Mouse (Mus musculus) heart, postnatal 25 days (tissue): ENCODE measurements at regions not wholly inside any gene's neighbourhood (a gene's known extent, or its start where the extent isn't known, plus 50 kb on each side); places are given as distances from the start of the nearest gene placed in this dataset.

Source experiments
- DNase-seq: peaks from one replicate; pipeline ENCODE4 v3.0.0; 2022; ENCODE audit warnings: low spot score
- intact Hi-C: fragments of 180-260 bp; cut with DNase I; formaldehyde crosslinking; loops from one replicate; pipeline ENCODE4 v1.15.1; 2025

DNA sequence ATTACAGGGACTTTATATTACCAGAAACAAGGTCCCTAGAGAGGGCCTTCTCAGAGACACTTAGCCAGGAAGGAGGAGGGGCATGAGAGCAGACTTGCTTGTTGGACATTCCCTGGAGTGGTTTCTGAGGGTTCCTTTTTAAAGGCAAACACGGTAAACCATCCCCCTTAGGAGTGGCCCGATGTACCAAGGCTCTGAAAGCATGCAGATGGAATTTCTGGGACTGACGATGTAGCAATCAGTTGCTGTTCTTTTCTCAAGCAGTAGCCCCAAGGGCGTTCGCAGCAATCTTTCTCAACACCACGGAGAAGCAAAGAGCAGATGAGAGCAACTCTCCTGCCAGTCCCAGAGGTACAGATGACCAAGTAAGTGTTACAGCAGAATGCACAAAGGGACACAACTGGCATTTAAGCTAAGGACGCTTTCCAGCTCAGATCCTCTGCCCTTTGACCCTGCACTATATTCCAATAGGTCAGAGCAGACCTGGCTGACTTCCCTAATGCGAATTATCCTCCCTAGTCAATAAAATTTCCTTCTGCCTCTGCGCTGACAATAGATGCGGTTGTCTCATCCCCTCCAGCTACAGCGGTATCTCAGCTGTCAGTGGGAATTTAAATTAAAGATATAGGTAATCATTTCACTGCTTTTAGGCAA, 295.7 kb upstream of the Slc24a5 start:
- intact Hi-C loops, result loop anchor here (5.0 kb wide), 1 partner anchor 160 kb away; no protein-coding TSS in a partner anchor
- DNase-seq, result peak; percentile 12

DNA sequence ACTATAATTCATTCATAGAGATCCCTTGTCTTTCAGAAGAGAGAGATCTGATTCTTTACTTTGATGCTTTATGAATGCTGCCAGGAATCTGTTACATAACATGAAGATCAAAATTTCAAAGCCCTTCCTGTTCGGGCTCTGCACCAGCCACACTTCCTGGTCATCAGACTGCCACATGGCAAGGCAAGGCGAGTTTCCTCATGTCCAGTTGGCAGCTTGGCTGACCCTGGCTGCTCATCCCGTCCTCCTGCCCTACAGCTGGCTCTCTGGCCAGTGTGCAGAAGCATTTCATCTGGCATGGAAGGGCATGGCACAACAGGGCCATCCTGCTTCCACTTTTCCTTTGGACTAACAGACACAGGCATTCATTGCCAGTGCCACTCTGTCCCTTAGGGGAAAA, 292.2 kb upstream of the Slc24a5 start:
- peak; percentile 17 for DNase-seq
- intact Hi-C loops, result loop anchor here (5.0 kb wide), 2 partner anchors 37 to 77 kb away; no protein-coding TSS in a partner anchor

DNA sequence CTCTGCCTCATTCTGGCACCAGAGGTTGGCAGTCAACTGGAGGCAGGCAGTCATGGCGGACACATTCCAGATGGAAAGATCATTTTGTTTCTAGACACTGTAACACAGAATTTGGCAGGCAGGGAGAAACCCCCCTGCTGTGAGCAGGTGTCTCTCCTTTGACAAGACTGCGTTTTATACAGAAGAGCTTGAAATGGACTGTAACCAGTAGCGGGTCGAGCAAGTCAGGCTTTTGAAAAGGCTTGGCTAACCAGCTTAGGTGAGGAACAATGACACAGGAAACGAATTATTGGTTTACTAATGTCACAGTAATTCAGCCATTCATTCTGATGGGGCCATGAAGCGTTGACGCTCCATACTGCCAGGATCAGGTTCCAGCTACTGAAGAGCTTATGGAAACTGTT, 275.3 kb upstream of the Slc24a5 start:
- intact Hi-C loops, result no loop called here
- no peak for DNase-seq

DNA sequence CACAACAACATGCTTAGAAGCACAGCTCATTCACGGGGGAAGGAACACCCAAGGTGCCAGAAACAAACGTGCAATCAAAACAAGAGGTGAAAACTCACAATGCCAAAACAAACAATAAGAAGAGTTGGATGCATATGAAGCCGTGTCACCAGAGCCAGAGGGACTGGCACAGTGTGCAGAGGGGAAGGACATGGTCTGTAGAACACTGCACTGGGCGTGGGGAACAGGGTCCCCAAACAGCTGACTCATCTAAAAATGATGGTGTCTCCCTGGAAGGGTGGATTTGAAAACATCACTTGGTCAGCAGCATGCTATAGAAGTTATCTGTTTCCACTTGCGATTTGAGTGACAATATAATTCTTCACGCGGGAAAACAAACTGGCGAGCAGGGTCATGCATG, 256.2 kb upstream of the Slc24a5 start:
- intact Hi-C loops, result loop anchor here (5.0 kb wide), 1 partner anchor 34 kb away; no protein-coding TSS in a partner anchor
- DNase-seq, result no peak

DNA sequence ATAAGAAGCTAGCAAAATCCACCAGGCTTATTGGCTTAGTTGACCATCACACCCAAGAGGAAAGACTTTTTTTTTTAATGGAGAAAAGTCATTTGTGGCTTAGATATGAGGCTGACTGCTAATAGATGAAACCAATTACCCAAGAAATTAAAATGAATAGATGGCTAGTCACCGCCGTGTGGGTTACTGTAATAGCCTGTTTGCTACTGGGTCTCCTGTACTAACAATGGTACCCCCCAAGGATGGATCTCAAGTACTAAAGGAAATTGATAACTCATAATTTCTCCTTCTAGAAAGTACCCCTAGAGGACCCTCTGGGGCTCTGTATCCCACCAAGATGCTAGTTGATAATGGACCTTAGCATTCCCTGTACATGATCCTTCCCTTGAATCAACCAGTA, 251.1 kb upstream of the Slc24a5 start:
- DNase-seq, result no peak
- intact Hi-C loops, result no loop called here

GRCm38 (mm10) chr2:124819846-124820245, 248.1 kb upstream of the Slc24a5 start:
- no peak for DNase-seq
- intact Hi-C loops, result no loop called here

DNA sequence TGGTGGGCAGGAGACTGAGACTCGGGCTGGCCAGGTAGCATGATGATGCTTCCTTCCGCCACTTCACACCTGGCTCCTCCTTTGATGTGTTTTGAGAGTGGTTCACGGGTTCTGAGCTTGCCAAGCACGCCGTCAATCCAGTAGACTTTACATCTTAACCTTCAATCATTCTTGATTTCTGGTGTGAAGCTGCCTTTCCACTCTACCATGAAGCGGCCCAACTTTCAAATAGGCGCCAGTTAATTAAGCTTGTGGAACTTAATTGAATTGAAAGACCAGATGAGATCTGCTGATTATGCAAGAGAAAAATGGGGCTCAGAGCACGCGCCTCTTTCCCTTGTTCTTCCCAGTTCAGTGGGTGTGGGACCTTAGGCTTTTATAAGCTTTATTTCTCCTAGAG, 247.1 kb upstream of the Slc24a5 start:
- intact Hi-C loops, result no loop called here
- no peak for DNase-seq

DNA sequence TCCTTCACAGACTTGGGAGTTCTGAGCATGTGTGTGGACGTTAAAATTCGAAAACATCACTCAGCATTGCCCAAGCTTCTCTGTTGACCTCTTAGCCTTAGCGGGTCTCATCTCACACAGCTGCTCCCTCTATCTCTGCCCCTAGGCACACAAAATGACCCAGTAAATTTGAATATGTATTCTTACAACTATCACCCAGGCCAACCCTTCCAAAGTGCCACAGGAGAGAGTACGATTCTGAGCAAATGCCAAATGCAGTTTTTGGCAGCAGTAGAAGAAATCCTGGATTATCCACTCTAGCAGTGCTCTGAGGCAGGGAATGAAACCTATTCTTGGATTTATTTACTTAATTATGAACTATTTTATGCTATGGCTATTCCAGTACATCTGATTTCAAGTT, 246.6 kb upstream of the Slc24a5 start:
- intact Hi-C loops, result no loop called here
- DNase-seq, result no peak

DNA sequence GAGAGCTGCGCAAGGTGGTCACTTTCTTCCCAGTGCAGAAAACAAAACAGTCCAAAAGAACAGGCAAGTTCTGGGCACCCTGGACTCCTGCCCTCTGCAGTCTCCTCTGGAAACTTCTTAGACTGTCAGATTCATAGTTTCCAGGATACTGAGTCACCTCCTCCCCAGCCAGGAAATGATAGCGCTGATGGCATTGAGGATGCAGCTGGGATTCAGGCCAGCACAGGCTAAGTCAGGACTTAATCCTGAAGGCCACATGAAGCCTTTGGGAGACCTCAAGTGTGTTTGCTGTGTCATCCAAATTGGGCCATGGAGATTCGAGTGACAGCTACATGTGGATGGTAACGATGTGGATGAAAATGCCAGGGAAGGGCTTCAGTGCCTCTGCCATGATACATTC, 219.1 kb upstream of the Slc24a5 start:
- peak; percentile 31 for DNase-seq
- intact Hi-C loops, result no loop called here

DNA sequence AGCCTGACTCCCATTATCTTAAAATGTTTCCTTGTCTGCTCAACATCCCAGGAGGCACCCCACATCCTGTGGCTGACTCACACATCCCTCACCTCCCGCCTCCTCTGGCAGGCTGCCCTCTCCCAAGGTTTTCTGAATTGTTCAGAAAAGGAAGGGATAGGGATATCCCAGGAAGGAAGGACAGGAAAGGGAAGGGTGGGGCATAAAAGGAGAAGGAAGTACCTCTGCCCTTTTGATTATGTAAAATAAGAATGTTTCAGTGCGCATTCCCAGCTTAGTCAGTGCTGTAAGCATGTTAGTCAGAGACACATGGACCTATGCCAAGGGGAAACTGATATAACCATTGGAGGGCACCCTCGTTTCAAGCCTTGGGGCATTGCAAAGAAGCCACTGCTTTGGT, 209.4 kb upstream of the Slc24a5 start:
- intact Hi-C loops, result loop anchor here (2.0 to 10.0 kb wide), 3 partner anchors 70 to 674 kb away; no protein-coding TSS in a partner anchor
- peak; percentile 87 for DNase-seq

DNA sequence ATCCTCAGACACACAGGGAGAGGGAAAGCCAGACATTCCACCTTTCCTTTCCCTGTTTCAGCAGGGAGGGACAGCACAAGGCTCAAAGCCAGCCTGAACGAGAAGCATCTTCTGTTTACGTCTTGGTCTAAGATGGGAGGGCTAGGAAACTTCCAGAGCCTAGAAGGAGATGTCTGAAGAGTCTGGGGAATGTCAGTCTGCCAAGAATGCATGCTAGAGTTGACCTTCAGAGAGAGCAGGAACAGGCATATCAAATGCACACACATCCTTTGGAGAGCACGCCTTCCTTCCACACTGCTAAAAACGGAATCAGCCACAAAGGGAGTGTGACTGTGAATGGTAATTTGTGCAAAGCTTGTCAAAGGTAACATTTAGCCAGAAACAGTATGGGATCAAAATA, 179.7 kb upstream of the Slc24a5 start:
- no peak for DNase-seq
- intact Hi-C loops, result no loop called here

- no peak for DNase-seq
- intact Hi-C loops, result no loop called here
These were observed 172.9 kb upstream of the Slc24a5 start for GRCm38 (mm10) chr2:124895002-124895401.

DNA sequence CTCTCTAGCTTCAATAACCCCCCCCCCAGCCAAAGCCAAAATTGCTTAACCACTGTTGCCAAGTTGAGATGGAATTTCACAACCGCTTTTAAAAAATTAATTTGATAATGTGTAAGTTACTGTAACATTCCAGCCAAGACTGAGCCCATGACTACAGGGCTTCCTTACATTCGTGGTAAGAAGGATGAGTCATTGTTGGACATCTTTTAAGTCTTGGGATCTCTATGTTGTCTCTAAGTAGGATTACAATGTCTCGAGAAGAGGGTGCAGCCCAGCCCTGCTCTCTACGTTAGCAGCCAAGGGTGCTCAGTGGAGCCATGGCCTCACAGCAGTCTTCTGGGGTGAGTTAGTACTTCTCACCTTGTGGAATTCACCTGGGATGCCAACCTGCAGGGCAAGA, 164.4 kb upstream of the Slc24a5 start:
- DNase-seq, result no peak
- intact Hi-C loops, result no loop called here

GRCm38 (mm10) chr2:124905076-124905475, 162.8 kb upstream of the Slc24a5 start:
- intact Hi-C loops, result loop anchor here (5.0 kb wide), 1 partner anchor 298 kb away; no protein-coding TSS in a partner anchor

DNA sequence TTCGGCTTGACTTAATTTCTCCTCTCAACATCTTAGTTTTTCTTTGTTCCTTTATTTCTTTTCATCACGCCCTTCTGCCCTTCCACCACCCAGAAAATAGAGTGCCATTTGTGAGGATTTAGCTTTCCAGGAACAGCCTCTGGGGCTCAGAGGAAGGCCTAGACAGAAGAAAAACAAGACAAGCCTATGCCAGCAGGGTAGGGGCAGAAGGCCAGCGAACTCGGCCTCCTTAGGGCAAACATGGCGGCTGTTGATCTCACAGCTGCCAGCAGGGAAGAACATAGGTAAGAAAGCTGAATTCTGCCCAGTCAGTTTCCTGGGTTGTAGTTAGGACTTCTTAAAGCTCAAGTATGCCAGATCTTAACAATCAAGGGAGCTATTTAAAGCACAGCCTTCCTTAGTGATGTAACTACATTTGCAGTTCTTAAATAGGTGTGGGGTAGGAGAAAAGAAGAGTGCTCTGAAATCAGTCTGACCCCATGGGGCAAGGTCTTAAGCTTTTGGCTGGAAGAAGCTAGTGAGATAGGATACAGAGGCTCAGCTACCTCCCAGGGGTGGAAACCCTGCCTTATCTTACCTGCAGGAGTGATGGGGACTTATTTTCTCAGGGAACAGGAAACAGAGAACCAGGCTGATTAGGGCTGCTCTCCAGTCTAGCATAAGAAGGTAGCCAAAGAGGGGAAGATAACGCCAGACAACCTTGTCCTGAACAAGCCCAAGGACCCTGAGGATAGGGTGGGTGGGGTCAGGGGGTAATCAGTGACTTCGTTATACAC, 148.8 kb upstream of the Slc24a5 start:
- intact Hi-C loops, result no loop called here
- DNase-seq, result no peak

More at GRCm38 (mm10) chr2:124905076-124905475, 162.8 kb upstream of the Slc24a5 start:
- DNase-seq, result no peak

- intact Hi-C loops, result no loop called here
- no peak for DNase-seq
These were observed 148.1 kb upstream of the Slc24a5 start for GRCm38 (mm10) chr2:124919762-124920255.

- peak; percentile 32 for DNase-seq
- intact Hi-C loops, result no loop called here
These were observed 147.7 kb upstream of the Slc24a5 start for GRCm38 (mm10) chr2:124920265-124920664.

GRCm38 (mm10) chr2:124927882-124928758, 139.8 kb upstream of the Slc24a5 start:
- peak; percentile 10 for DNase-seq
- intact Hi-C loops, result loop anchor here (1.0 to 5.0 kb wide), 5 partner anchors 69 to 827 kb away; no protein-coding TSS in a partner anchor

DNA sequence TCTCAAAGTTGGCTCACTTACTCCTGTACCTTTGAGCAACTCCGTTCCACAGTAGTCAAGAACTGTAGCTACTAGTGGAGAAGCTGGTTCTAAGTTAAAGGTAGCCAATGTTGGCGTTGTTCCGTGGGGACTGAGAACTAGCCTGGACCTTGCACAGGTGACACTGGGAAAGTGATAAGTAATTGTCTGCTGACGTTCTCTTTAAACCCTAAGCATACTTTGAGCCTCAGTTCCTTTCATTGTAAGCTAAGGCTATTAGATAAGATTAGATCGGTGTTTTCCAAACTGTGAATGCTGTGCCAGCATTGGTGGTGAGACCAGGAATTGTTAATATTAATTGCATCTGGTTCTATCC, 139.2 kb upstream of the Slc24a5 start:
- no peak for DNase-seq
- intact Hi-C loops, result loop anchor here (1.0 to 5.0 kb wide), 5 partner anchors 70 to 827 kb away; no protein-coding TSS in a partner anchor

DNA sequence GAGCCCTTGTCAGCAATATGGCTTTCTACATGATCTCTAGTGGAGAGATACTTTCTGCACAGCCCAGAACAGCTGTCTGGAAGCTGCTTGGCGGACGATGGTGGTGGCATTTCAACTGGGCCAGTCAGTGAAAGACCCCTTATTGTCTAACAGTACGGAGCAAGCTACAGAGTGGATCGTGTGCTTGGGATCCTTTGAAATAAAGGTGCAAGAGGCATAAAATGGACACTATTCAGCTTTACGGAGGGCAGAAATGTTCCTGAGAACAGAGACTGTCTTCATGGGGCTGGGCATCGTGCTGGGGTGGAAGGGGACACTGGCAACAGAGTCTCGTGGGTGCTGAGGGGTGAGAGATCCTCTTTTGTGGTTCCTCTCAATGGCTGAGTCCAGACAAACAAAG, 137.2 kb upstream of the Slc24a5 start:
- no peak for DNase-seq
- intact Hi-C loops, result no loop called here
